8 mouse cellular contexts compared by ENCODE assay signal in the genomic region with DNA sequence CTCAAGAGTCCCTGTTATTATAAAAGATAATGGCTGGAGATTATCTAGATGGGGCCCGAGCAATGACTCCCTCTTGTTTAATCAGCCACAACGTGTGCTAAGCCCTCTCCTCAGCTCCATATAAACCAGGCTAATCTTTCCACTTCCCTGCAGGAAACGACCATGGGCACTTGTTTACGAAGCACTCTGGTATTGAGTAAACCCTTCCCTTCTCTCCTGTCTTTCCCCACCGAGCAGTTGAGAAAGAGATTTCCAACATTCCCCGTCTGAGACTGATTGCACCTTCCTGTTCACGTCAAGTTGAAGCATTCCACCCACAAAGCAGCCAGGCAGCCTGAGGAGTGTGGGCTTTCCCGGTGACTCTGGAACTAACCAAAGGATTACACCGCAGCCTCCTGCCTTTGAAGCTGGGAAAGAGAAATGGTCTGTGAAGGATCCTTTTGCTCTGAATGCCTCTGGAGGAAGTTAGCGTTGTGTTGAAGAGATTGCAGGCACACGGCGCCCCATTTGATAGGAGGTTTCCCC.
DNase-seq lines count a peak whose midpoint lies in the region; ATAC-seq lines count a peak whose summit lies in the region.

No protein-coding gene starts in this region.

- peak; percentile 19 for DNase-seq in kidney, adult 9 months
- DNase-seq in kidney, adult 11 months, result no peak
- peak; percentile 64 for DNase-seq in forelimb bud, embryonic 11.5 days (ENCODE audit: low read depth, low spot score)
- DNase-seq in liver, embryonic 13.5 days, result no peak
- DNase-seq in thymus, postnatal 25 days, result no peak
- DNase-seq in ovary, adult 18-20 months (ENCODE audit: low spot score), result no peak

- ATAC-seq in liver, embryonic 13.5 days (ENCODE audit: low read depth), result no peak
- ATAC-seq in neural tube, embryonic 15.5 days (ENCODE audit: low FRiP score), result no peak
- no peak for ATAC-seq in erythroblast, adult 5-6 weeks (replicated peaks; ENCODE audit: low FRiP score, poor library complexity, severe bottlenecking)

- H3K27ac ChIP-seq in liver, embryonic 13.5 days, result no peak overlapping the region
- H3K27ac ChIP-seq in neural tube, embryonic 15.5 days (replicated peaks), result no peak overlapping the region

- peak overlapping the region; percentile 7; the same call in 1 of the 2 replicates for H3K4me2 ChIP-seq in liver, embryonic 13.5 days
- peak overlapping the region; percentile 6; the same call in 1 of the 2 replicates for H3K4me2 ChIP-seq in neural tube, embryonic 15.5 days

- H3K4me1 ChIP-seq in liver, embryonic 13.5 days (replicated peaks), result peaks cover 4% of the 10 kb centered on the region; the same call in 1 of the 2 replicates
- H3K4me1 ChIP-seq in neural tube, embryonic 15.5 days, result peaks cover 11% of the 10 kb centered on the region

- no peaks in the 10 kb centered on the region for H3K27me3 ChIP-seq in liver, embryonic 13.5 days
- no peaks in the 10 kb centered on the region for H3K27me3 ChIP-seq in neural tube, embryonic 15.5 days (replicated peaks)

- H3K36me3 ChIP-seq in liver, embryonic 13.5 days, result no peaks in the 10 kb centered on the region
- no peaks in the 10 kb centered on the region for H3K36me3 ChIP-seq in neural tube, embryonic 15.5 days

- H3K9ac ChIP-seq in liver, embryonic 13.5 days, result no peak overlapping the region
- no peak overlapping the region for H3K9ac ChIP-seq in neural tube, embryonic 15.5 days (replicated peaks)

- H3K9me3 ChIP-seq in liver, embryonic 13.5 days (replicated peaks), result no peaks in the 10 kb centered on the region
- H3K9me3 ChIP-seq in neural tube, embryonic 15.5 days (replicated peaks), result no peaks in the 10 kb centered on the region

- WGBS in liver, embryonic 13.5 days (ENCODE audit: insufficient replicate concordance), result 8% methylated on average over 12 of the region's 12 CpGs
- WGBS in neural tube, embryonic 15.5 days, result 18% methylated on average over 12 of the region's 12 CpGs

- H3K4me3 ChIP-seq in liver, embryonic 13.5 days (replicated peaks), result no peak overlapping the region
- no peak overlapping the region for H3K4me3 ChIP-seq in neural tube, embryonic 15.5 days (replicated peaks)

Comparison
In these comparisons a context has a peak if more than half of its experiments do, and no peak if none do; other contexts are left out.
1. DNase-seq: peak in kidney, adult 9 months (single experiment) and forelimb bud, embryonic 11.5 days (single experiment); none in kidney, adult 11 months (single experiment), liver, embryonic 13.5 days (single experiment), thymus, postnatal 25 days (single experiment) and ovary, adult 18-20 months (single experiment).